Mouse (Mus musculus): ENCODE data around the gene Ick. TPM values are rescaled to one million over a fixed set of nuclear protein-coding genes. Genes with fewer than 3 reads are reported as not detected.
"Not testable (repeated sequence)": the region's sequence is repeated elsewhere in the genome, so short reads cannot be mapped to it uniquely, and the experiment has no call there.

Gene Ick
- polyA plus RNA-seq, 1 experiment: 16.9 TPM

- Histone ChIP-seq H3K4me3 (replicated peaks; ENCODE audit: insufficient read depth, low read depth, low read length) (no peak overlapping the region), H3K27me3 (ENCODE audit: control insufficient read depth, insufficient read depth, low read length) (no peaks in the 10 kb centered on the region), H3K27ac (ENCODE audit: insufficient read depth, low read length) (no peak overlapping the region), H3K4me1 (ENCODE audit: control insufficient read depth, insufficient read depth, low read length) (no peaks in the 10 kb centered on the region; the same call in 1 of the 2 replicates)
- 92% methylated on average over 2 of the region's 2 CpGs for WGBS
- DNase-seq: no peak
- no peak for TF ChIP-seq CTCF (IDR thresholded peaks at IDR 0.05; ENCODE audit: borderline replicate concordance, insufficient read depth, low read depth, low read length)
Measured at GRCm38 (mm10) chr9:78179071-78179470, 70.1 kb downstream of the Ick start.

- not testable (repeated sequence) for DNase-seq; H3K27ac ChIP-seq (ENCODE audit: insufficient read depth, low read length); H3K27me3 ChIP-seq (ENCODE audit: control insufficient read depth, insufficient read depth, low read length); H3K4me1 ChIP-seq (ENCODE audit: control insufficient read depth, insufficient read depth, low read length); H3K4me3 ChIP-seq (replicated peaks; ENCODE audit: insufficient read depth, low read depth, low read length)
- WGBS: 98% methylated on average over 4 of the region's 7 CpGs
Measured at GRCm38 (mm10) chr9:78182474-78182873, 73.5 kb downstream of the Ick start, which contains the start of gene Gsta4. Gsta4 (plus strand) TSS chr9:78182774.

GRCm38 (mm10) chr9:78185686-78186085 lies 76.7 kb downstream of the Ick start:
- TF ChIP-seq CTCF (IDR thresholded peaks at IDR 0.05; ENCODE audit: borderline replicate concordance, insufficient read depth, low read depth, low read length): no peak
- no peak for TF ChIP-seq POLR2A (IDR thresholded peaks at IDR 0.05; ENCODE audit: borderline replicate concordance, insufficient read depth, low read length)
- Histone ChIP-seq H3K4me3 (replicated peaks; ENCODE audit: insufficient read depth, low read depth, low read length) (no peak overlapping the region), H3K27ac (ENCODE audit: insufficient read depth, low read length) (no peak overlapping the region), H3K4me1 (ENCODE audit: control insufficient read depth, insufficient read depth, low read length) (no peaks in the 10 kb centered on the region; the same call in 1 of the 2 replicates), H3K27me3 (ENCODE audit: control insufficient read depth, insufficient read depth, low read length) (no peaks in the 10 kb centered on the region)
- no peak for DNase-seq
- WGBS: 82% methylated on average over 9 of the region's 9 CpGs

- 86% methylated on average over 8 of the region's 8 CpGs for WGBS
- no peak for DNase-seq
- Histone ChIP-seq H3K4me3 (replicated peaks; ENCODE audit: insufficient read depth, low read depth, low read length) (no peak overlapping the region), H3K27ac (ENCODE audit: insufficient read depth, low read length) (no peak overlapping the region), H3K27me3 (ENCODE audit: control insufficient read depth, insufficient read depth, low read length) (no peaks in the 10 kb centered on the region), H3K4me1 (ENCODE audit: control insufficient read depth, insufficient read depth, low read length) (no peaks in the 10 kb centered on the region; the same call in 1 of the 2 replicates)
- TF ChIP-seq CTCF (IDR thresholded peaks at IDR 0.05; ENCODE audit: borderline replicate concordance, insufficient read depth, low read depth, low read length) (no peak), POLR2A (IDR thresholded peaks at IDR 0.05; ENCODE audit: borderline replicate concordance, insufficient read depth, low read length) (no peak)
Measured at GRCm38 (mm10) chr9:78188910-78189309, 79.9 kb downstream of the Ick start.

- no peaks in the 10 kb centered on the region for H3K27me3 ChIP-seq (ENCODE audit: control insufficient read depth, insufficient read depth, low read length)
- TF ChIP-seq POLR2A (IDR thresholded peaks at IDR 0.05; ENCODE audit: borderline replicate concordance, insufficient read depth, low read length) (no peak), CTCF (IDR thresholded peaks at IDR 0.05; ENCODE audit: borderline replicate concordance, insufficient read depth, low read depth, low read length) (no peak)
- H3K4me1 ChIP-seq (ENCODE audit: control insufficient read depth, insufficient read depth, low read length): peaks cover 4% of the 10 kb centered on the region; the same call in 1 of the 2 replicates
- peak overlapping the region; percentile 22 for H3K4me3 ChIP-seq (replicated peaks; ENCODE audit: insufficient read depth, low read depth, low read length)
- WGBS: 8% methylated on average over 19 of the region's 19 CpGs
- no peak for DNase-seq
- no peak overlapping the region for H3K27ac ChIP-seq (ENCODE audit: insufficient read depth, low read length)
Measured at GRCm38 (mm10) chr9:78190651-78191634, 82.0 kb downstream of the Ick start.

GRCm38 (mm10) chr9:78191736-78192135 lies 82.7 kb downstream of the Ick start:
- H3K27ac ChIP-seq (ENCODE audit: insufficient read depth, low read length): no peak overlapping the region
- peak overlapping the region; percentile 75 for H3K4me3 ChIP-seq (replicated peaks; ENCODE audit: insufficient read depth, low read depth, low read length)
- no peaks in the 10 kb centered on the region for H3K27me3 ChIP-seq (ENCODE audit: control insufficient read depth, insufficient read depth, low read length)
- peak; percentile 21 to 24 for DNase-seq
- H3K4me1 ChIP-seq (ENCODE audit: control insufficient read depth, insufficient read depth, low read length): peaks cover 4% of the 10 kb centered on the region; the same call in 1 of the 2 replicates
- 3% methylated on average over 18 of the region's 18 CpGs for WGBS
- no peak for TF ChIP-seq POLR2A (IDR thresholded peaks at IDR 0.05; ENCODE audit: borderline replicate concordance, insufficient read depth, low read length)
- no peak for TF ChIP-seq CTCF (IDR thresholded peaks at IDR 0.05; ENCODE audit: borderline replicate concordance, insufficient read depth, low read depth, low read length)

- no peaks in the 10 kb centered on the region for H3K27me3 ChIP-seq (ENCODE audit: control insufficient read depth, insufficient read depth, low read length)
- peaks cover 4% of the 10 kb centered on the region; the same call in 1 of the 2 replicates for H3K4me1 ChIP-seq (ENCODE audit: control insufficient read depth, insufficient read depth, low read length)
- DNase-seq: peak; percentile 25 to 49
- WGBS: 30% methylated on average over 9 of the region's 9 CpGs
- H3K27ac ChIP-seq (ENCODE audit: insufficient read depth, low read length): no peak overlapping the region
- peak; percentile 36; the same call in 1 of the 2 replicates for TF ChIP-seq CTCF (IDR thresholded peaks at IDR 0.05; ENCODE audit: borderline replicate concordance, insufficient read depth, low read depth, low read length)
- TF ChIP-seq POLR2A (IDR thresholded peaks at IDR 0.05; ENCODE audit: borderline replicate concordance, insufficient read depth, low read length): no peak
- no peak overlapping the region for H3K4me3 ChIP-seq (replicated peaks; ENCODE audit: insufficient read depth, low read depth, low read length)
Measured at GRCm38 (mm10) chr9:78193902-78194597, 85.1 kb downstream of the Ick start.

Measured in cerebellum, adult 2 months (tissue).